Mouse (Mus musculus): Measurements from ENCODE around the gene Setd3.

Setd3 gene

GRCm38 (mm10) chr12:108179246-108179320 is at the start of gene Setd3:
Setd3 (minus strand) TSS chr12:108179314.
- DNase-seq: no peak

- peak; percentile 71 for DNase-seq
Observed at GRCm38 (mm10) chr12:108227527-108227926, 48.4 kb upstream of the Setd3 start.

GRCm38 (mm10) chr12:108226941-108227340 is 47.8 kb upstream of the Setd3 start:
- DNase-seq: peak; percentile 90

GRCm38 (mm10) chr12:108226216-108226615 is 47.1 kb upstream of the Setd3 start:
- DNase-seq: peak; percentile 68

- peak; percentile 76 for DNase-seq
Observed at GRCm38 (mm10) chr12:108225781-108226180, 46.7 kb upstream of the Setd3 start.

- no peak for DNase-seq
Observed at GRCm38 (mm10) chr12:108223357-108223756, 44.2 kb upstream of the Setd3 start.

GRCm38 (mm10) chr12:108221712-108222111 is 42.6 kb upstream of the Setd3 start:
- DNase-seq: peak; percentile 69

- DNase-seq: peak; percentile 77
Observed at GRCm38 (mm10) chr12:108221206-108221605, 42.1 kb upstream of the Setd3 start.

- DNase-seq: peak; percentile 66
Observed at GRCm38 (mm10) chr12:108220621-108221020, 41.5 kb upstream of the Setd3 start.

- DNase-seq: peak; percentile 36
Observed at GRCm38 (mm10) chr12:108219825-108220616, 40.9 kb upstream of the Setd3 start.

GRCm38 (mm10) chr12:108219163-108219562 is 40.0 kb upstream of the Setd3 start:
- DNase-seq: no peak

GRCm38 (mm10) chr12:108217572-108217971 is 38.5 kb upstream of the Setd3 start:
- no peak for DNase-seq

GRCm38 (mm10) chr12:108216611-108217370 is 37.7 kb upstream of the Setd3 start:
- peak; percentile 61 for DNase-seq

GRCm38 (mm10) chr12:108215090-108215489 is 36.0 kb upstream of the Setd3 start:
- peak; percentile 29 for DNase-seq

- peak; percentile 31 for DNase-seq
Observed at GRCm38 (mm10) chr12:108213090-108214041, 34.3 kb upstream of the Setd3 start.

- DNase-seq: peak; percentile 30
Observed at GRCm38 (mm10) chr12:108212476-108212875, 33.4 kb upstream of the Setd3 start.

- peak; percentile 42 for DNase-seq
Observed at GRCm38 (mm10) chr12:108212071-108212470, 33.0 kb upstream of the Setd3 start.

- DNase-seq: peak; percentile 50
Observed at GRCm38 (mm10) chr12:108210623-108211022, 31.5 kb upstream of the Setd3 start.

- DNase-seq: peak; percentile 78
Observed at GRCm38 (mm10) chr12:108208726-108209438, 29.8 kb upstream of the Setd3 start.

- no peak for DNase-seq
Observed at GRCm38 (mm10) chr12:108208216-108208615, 29.1 kb upstream of the Setd3 start.

GRCm38 (mm10) chr12:108206641-108207040 is 27.5 kb upstream of the Setd3 start:
- peak; percentile 70 for DNase-seq

GRCm38 (mm10) chr12:108204978-108205377 is 25.9 kb upstream of the Setd3 start:
- no peak for DNase-seq

GRCm38 (mm10) chr12:108203895-108204294 is 24.8 kb upstream of the Setd3 start:
- DNase-seq: no peak

All from cerebellum, adult 11-12 months (tissue).